In genomic region chr2:91967962-91968361, GRCm38 (mm10) we compare ENCODE assay signal across 9 mouse cellular contexts. TPM values are rescaled to one million over a fixed set of nuclear protein-coding genes. Genes with fewer than 3 reads are reported as not detected.
DNase-seq lines count a peak whose midpoint lies in the region; ATAC-seq and TF ChIP-seq lines count a peak whose summit lies in the region.
"Had no signal": no experiment of that assay in that cellular context is flagged by ENCODE, and none has a peak within 500 bp of the region (broad histone marks: within the 10 kb centered on the region; RNA-seq: fewer than 3 reads in every experiment).

No protein-coding gene starts in this region.

- H3K9ac ChIP-seq in embryonic facial prominence, embryonic 13.5 days: no peak overlapping the region
- H3K9ac ChIP-seq in intestine, embryonic 15.5 days: no peak overlapping the region
- H3K9ac ChIP-seq in lung, embryonic 14.5 days: peak overlapping the region; percentile 32
- H3K9ac ChIP-seq: neural tube, embryonic 12.5 days had no signal

- no peak overlapping the region for H3K4me3 ChIP-seq in embryonic facial prominence, embryonic 13.5 days
- H3K4me3 ChIP-seq in intestine, embryonic 15.5 days (replicated peaks): no peak overlapping the region
- H3K4me3 ChIP-seq in lung, embryonic 14.5 days (ENCODE audit: low read depth, low read length): no peak overlapping the region
- H3K4me3 ChIP-seq: neural tube, embryonic 12.5 days had no signal

- H3K4me1 ChIP-seq in embryonic facial prominence, embryonic 13.5 days: peaks cover 36% of the 10 kb centered on the region
- H3K4me1 ChIP-seq in intestine, embryonic 15.5 days (replicated peaks): peaks cover 41% of the 10 kb centered on the region
- peaks cover 15% of the 10 kb centered on the region for H3K4me1 ChIP-seq in lung, embryonic 14.5 days (ENCODE audit: insufficient read depth)

- no peak for ATAC-seq in embryonic facial prominence, embryonic 13.5 days (ENCODE audit: insufficient number of reproducible peaks, insufficient read depth, low FRiP score, low TSS enrichment, low read depth)
- no peak for ATAC-seq in intestine, embryonic 15.5 days
- ATAC-seq in lung, embryonic 14.5 days (ENCODE audit: insufficient read depth): no peak

- peak; percentile 23 for DNase-seq in cerebellum, adult 8-10 months
- DNase-seq in cerebellum, postnatal 36 days: no peak
- peak; percentile 71 for DNase-seq in lung, embryonic 14.5 days
- DNase-seq in ovary, postnatal 14 days (ENCODE audit: low spot score): no peak
- DNase-seq in thymus, postnatal 36 days: no peak
- DNase-seq in spleen, postnatal 36 days (ENCODE audit: low spot score in 2 of 2): no peak

- 54% methylated on average over 11 of the region's 11 CpGs for WGBS in embryonic facial prominence, embryonic 13.5 days
- WGBS in intestine, embryonic 15.5 days: 42% methylated on average over 11 of the region's 11 CpGs
- WGBS in lung, embryonic 14.5 days: 42% methylated on average over 11 of the region's 11 CpGs

- H3K27me3 ChIP-seq in embryonic facial prominence, embryonic 13.5 days: peaks cover 11% of the 10 kb centered on the region
- H3K27me3 ChIP-seq in intestine, embryonic 15.5 days (replicated peaks): no peaks in the 10 kb centered on the region
- no peaks in the 10 kb centered on the region for H3K27me3 ChIP-seq in lung, embryonic 14.5 days (ENCODE audit: insufficient read depth, low read length)

- H3K9me3 ChIP-seq in embryonic facial prominence, embryonic 13.5 days: no peaks in the 10 kb centered on the region
- H3K9me3 ChIP-seq in intestine, embryonic 15.5 days: no peaks in the 10 kb centered on the region
- H3K9me3 ChIP-seq in lung, embryonic 14.5 days (ENCODE audit: low read depth, low read length): no peaks in the 10 kb centered on the region
- H3K9me3 ChIP-seq: neural tube, embryonic 12.5 days had no signal

- H3K36me3 ChIP-seq in embryonic facial prominence, embryonic 13.5 days: no peaks in the 10 kb centered on the region
- H3K36me3 ChIP-seq in intestine, embryonic 15.5 days: no peaks in the 10 kb centered on the region
- H3K36me3 ChIP-seq in lung, embryonic 14.5 days (ENCODE audit: insufficient read depth): no peaks in the 10 kb centered on the region
- H3K36me3 ChIP-seq: neural tube, embryonic 12.5 days had no signal

- no peak for TF ChIP-seq CTCF in lung, embryonic 14.5 days (IDR thresholded peaks at IDR 0.05; ENCODE audit: low read depth)

- no peak overlapping the region for H3K4me2 ChIP-seq in embryonic facial prominence, embryonic 13.5 days
- no peak overlapping the region for H3K4me2 ChIP-seq in intestine, embryonic 15.5 days (replicated peaks)
- no peak overlapping the region for H3K4me2 ChIP-seq in lung, embryonic 14.5 days
- H3K4me2 ChIP-seq: neural tube, embryonic 12.5 days had no signal

- peak overlapping the region; percentile 22; the same call in 1 of the 2 replicates for H3K27ac ChIP-seq in embryonic facial prominence, embryonic 13.5 days
- peak overlapping the region; percentile 59 for H3K27ac ChIP-seq in intestine, embryonic 15.5 days
- H3K27ac ChIP-seq in lung, embryonic 14.5 days (ENCODE audit: low read depth): peak overlapping the region; percentile 82
- H3K27ac ChIP-seq: neural tube, embryonic 12.5 days had no signal

RNA-seq across cellular contexts. Expression of gene Dgkz, which starts 7.7 kb away (rescaled TPM):
- polyA plus RNA-seq in embryonic facial prominence, embryonic 13.5 days (2015; fragmentation: Nextera tagmentation; extraction: Ambion mirVana): 34.2 and 41.9 TPM in 2 replicates
- polyA plus RNA-seq in intestine, embryonic 15.5 days (2015; fragmentation: Nextera tagmentation; extraction: Ambion mirVana): 60.3 and 76.1 TPM in 2 replicates
- 59.2 and 63.9 TPM in 2 replicates for polyA plus RNA-seq in lung, embryonic 14.5 days (2014; fragmentation: Nextera tagmentation; extraction: Ambion mirVana)

RNA-seq across cellular contexts. Expression of gene Gm9821, which starts 22.5 kb away (rescaled TPM):
- 0.39 and 0.61 TPM in 2 replicates for polyA plus RNA-seq in embryonic facial prominence, embryonic 13.5 days (2015; fragmentation: Nextera tagmentation; extraction: Ambion mirVana)
- polyA plus RNA-seq in intestine, embryonic 15.5 days (2015; fragmentation: Nextera tagmentation; extraction: Ambion mirVana): 0.44 and 0.73 TPM in 2 replicates
- 0.34 and 1.1 TPM in 2 replicates for polyA plus RNA-seq in lung, embryonic 14.5 days (2014; fragmentation: Nextera tagmentation; extraction: Ambion mirVana)

RNA-seq across cellular contexts. Expression of gene Mdk, which starts 35.9 kb away (rescaled TPM):
- 1,381 and 1,602 TPM in 2 replicates for polyA plus RNA-seq in embryonic facial prominence, embryonic 13.5 days (2015; fragmentation: Nextera tagmentation; extraction: Ambion mirVana)
- 534 and 652 TPM in 2 replicates for polyA plus RNA-seq in intestine, embryonic 15.5 days (2015; fragmentation: Nextera tagmentation; extraction: Ambion mirVana)
- polyA plus RNA-seq in lung, embryonic 14.5 days (2014; fragmentation: Nextera tagmentation; extraction: Ambion mirVana): 1,044 and 1,097 TPM in 2 replicates

RNA-seq across cellular contexts. Expression of gene Chrm4, which starts 40.9 kb away (rescaled TPM):
- 0.18 and 0.32 TPM in 2 replicates for polyA plus RNA-seq in embryonic facial prominence, embryonic 13.5 days (2015; fragmentation: Nextera tagmentation; extraction: Ambion mirVana)
- 0.23 and 0.25 TPM in 2 replicates for polyA plus RNA-seq in intestine, embryonic 15.5 days (2015; fragmentation: Nextera tagmentation; extraction: Ambion mirVana)
- 0.22 and 0.33 TPM in 2 replicates for polyA plus RNA-seq in lung, embryonic 14.5 days (2014; fragmentation: Nextera tagmentation; extraction: Ambion mirVana)

RNA-seq across cellular contexts. Expression of gene Creb3l1, which starts 56.3 kb away (rescaled TPM):
- 11.6 and 13.4 TPM in 2 replicates for polyA plus RNA-seq in embryonic facial prominence, embryonic 13.5 days (2015; fragmentation: Nextera tagmentation; extraction: Ambion mirVana)
- 16.8 and 18.7 TPM in 2 replicates for polyA plus RNA-seq in intestine, embryonic 15.5 days (2015; fragmentation: Nextera tagmentation; extraction: Ambion mirVana)
- 18.6 and 19.3 TPM in 2 replicates for polyA plus RNA-seq in lung, embryonic 14.5 days (2014; fragmentation: Nextera tagmentation; extraction: Ambion mirVana)

Comparison
In these comparisons a context has a peak if more than half of its experiments do, and no peak if none do; other contexts are left out.
1. DNase-seq: peak in cerebellum, adult 8-10 months (single experiment) and lung, embryonic 14.5 days (single experiment); none in cerebellum, postnatal 36 days (0 of 2), ovary, postnatal 14 days (single experiment), thymus, postnatal 36 days (0 of 2) and spleen, postnatal 36 days (0 of 2).
2. H3K27ac ChIP-seq: peak in every context shown above with its lines; median percentile 82 in lung, embryonic 14.5 days; 59 in intestine, embryonic 15.5 days; 22 in embryonic facial prominence, embryonic 13.5 days.